Mouse (Mus musculus) lung, adult 2 months (tissue): ENCODE results near the gene Nudt4.

Experiments used
- CTCF ChIP-seq: fragments of 200-500 bp; IDR thresholded peaks from 2 replicates; pipeline ENCODE4 v1.5.1; 2011; ENCODE audit warnings: mild to moderate bottlenecking, low read length, control low read depth; ENCODE audit not compliant: insufficient read depth
- POLR2A ChIP-seq: fragments of 200-500 bp; IDR thresholded peaks from 2 replicates; pipeline ENCODE4 v1.6.1; 2011; ENCODE audit warnings: low read depth, mild to moderate bottlenecking, control low read depth, low read length, borderline replicate concordance; ENCODE audit errors: extremely low read depth

DNA sequence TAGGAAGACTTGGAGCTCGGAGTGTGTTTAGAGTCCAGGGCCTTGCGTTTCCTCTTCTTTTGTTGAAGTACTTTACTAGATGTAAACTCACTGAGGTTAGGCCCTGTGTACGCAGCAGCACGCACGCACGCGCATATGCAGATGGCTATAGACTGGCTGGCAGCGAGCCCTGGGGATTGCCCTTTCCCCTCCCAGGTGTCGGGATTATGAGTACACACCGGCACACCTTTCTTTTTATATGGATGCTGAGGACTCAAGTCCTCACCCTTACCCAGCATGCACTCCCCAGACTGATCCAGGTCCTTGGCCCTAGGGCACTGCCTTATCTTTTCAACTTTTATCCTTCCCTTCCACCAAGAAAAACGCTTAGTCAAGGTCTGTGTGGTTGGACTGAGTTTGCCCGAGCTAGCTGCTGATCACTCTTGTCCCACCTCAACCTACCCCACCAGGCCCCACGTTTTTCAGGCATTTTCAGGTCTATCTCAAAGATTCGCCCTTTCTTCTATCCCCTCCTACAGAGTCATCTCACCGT is 34.2 kb upstream of the Nudt4 start:
- TF ChIP-seq POLR2A = no peak
- no peak for TF ChIP-seq CTCF
